Mouse (Mus musculus) lung, adult 2 months (tissue): ENCODE results near the gene Cela2a.

Experiments used
- CTCF ChIP-seq: fragments of 200-500 bp; IDR thresholded peaks from 2 replicates; pipeline ENCODE4 v1.5.1; 2011; ENCODE audit warnings: mild to moderate bottlenecking, low read length, control low read depth; ENCODE audit not compliant: insufficient read depth
- POLR2A ChIP-seq: fragments of 200-500 bp; IDR thresholded peaks from 2 replicates; pipeline ENCODE4 v1.6.1; 2011; ENCODE audit warnings: low read depth, mild to moderate bottlenecking, control low read depth, low read length, borderline replicate concordance; ENCODE audit errors: extremely low read depth

- TF ChIP-seq CTCF = no peak
- no peak for TF ChIP-seq POLR2A
Observed at GRCm38 (mm10) chr4:141863726-141864280, 37.8 kb upstream of the Cela2a start.
